Mouse (Mus musculus): ENCODE data around the gene Ptprn.

DNA sequence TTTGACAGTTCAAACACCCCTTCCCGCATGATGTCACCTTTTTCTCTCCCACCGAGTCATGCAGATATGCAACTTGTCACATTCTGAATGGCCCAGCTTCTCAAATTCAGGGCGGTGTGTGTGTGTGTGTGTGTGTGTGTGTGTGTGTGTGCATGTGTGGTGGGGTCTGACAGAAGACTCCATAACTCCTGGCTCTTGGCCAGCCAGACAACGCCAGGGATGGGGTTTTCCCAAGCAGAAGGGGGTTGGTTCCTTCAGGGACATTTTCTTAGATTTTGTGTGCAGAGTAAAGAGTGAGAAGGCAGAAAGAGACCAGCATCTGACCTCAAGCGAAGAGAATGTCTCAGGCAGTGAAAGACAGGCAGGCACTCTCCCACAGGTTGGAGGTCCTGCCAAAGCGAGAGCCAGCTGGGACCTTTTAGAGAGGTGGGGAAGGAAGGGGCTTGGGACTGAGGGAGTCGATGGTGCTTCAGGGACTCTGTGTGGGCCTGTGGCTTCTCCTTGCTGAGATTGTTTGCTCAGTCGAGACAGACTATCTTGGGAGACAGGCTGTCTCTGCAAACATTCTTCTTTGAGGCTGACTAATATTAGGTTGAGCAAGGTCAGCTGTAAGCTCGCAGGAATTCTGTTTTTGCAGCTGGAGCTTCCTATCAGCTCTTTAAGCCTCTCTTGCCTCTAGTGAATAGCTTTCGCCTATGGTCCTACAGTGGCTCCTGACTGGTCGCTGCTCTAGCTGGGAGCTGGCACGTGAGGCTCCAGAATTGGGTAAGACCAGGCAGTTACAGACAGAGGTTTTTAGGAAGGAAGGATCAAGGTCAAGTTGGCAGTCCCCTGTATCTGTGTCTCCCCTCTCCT, 28.4 kb upstream of the Ptprn start:
- TF ChIP-seq CTCF (IDR thresholded peaks at IDR 0.05; ENCODE audit: extremely low read depth, insufficient read length, insufficient replicate concordance, low read depth, low read length): no peak
- no peak for TF ChIP-seq POLR2A (IDR thresholded peaks at IDR 0.05; ENCODE audit: low read depth, low read length)
